Mouse (Mus musculus) liver, embryonic 11.5 days (tissue): Measurements from ENCODE around the gene Pla2g12b. TPM values are rescaled to one million over a fixed set of nuclear protein-coding genes. Genes with fewer than 3 reads are reported as not detected.
A peak's percentile ranks its signal among the peaks of the same experiment; 100 is the strongest.

Experiments used
- ATAC-seq: fragments of 200-750 bp; cut with Nextera tagmentation; replicated peaks from 2 replicates; pipeline ENCODE4 v1.8.0; 2017; ENCODE audit warnings: moderate number of reproducible peaks, mild to moderate bottlenecking, moderate TSS enrichment, moderate library complexity; ENCODE audit not compliant: low FRiP score
- DNase-seq: peaks from one replicate; pipeline ENCODE4 v3.0.0-alpha.2; 2017; ENCODE audit warnings: low spot score
- H3K27ac ChIP-seq: fragments of 300-500 bp; sonication (generic); 2 replicates; pipeline ENCODE4 v1.5.1; 2014; ENCODE audit warnings: mild to moderate bottlenecking, low read depth, low read length, control low read depth
- H3K27me3 ChIP-seq: fragments of 300-500 bp; sonication (generic); replicated peaks from 2 replicates; pipeline ENCODE4 v1.6.1; 2014; ENCODE audit warnings: low read length, mixed read lengths; ENCODE audit not compliant: control insufficient read depth, insufficient read depth
- H3K36me3 ChIP-seq: fragments of 300-500 bp; sonication (generic); 2 replicates; pipeline ENCODE4 v1.6.1; 2014; ENCODE audit warnings: mild to moderate bottlenecking, low read length, moderate library complexity, mixed read lengths; ENCODE audit not compliant: control insufficient read depth, insufficient read depth
- H3K4me1 ChIP-seq: fragments of 300-500 bp; sonication (generic); replicated peaks from 2 replicates; pipeline ENCODE4 v1.6.1; 2014; ENCODE audit warnings: low read length, mixed read lengths; ENCODE audit not compliant: control insufficient read depth, insufficient read depth
- H3K4me2 ChIP-seq: fragments of 300-500 bp; sonication (generic); 2 replicates; pipeline ENCODE4 v1.6.1; 2014; ENCODE audit warnings: mild to moderate bottlenecking, control low read depth, moderate library complexity
- H3K4me3 ChIP-seq: fragments of 300-500 bp; sonication (generic); 2 replicates; pipeline ENCODE4 v1.5.1; 2014; ENCODE audit warnings: low read depth, low read length, control low read depth
- H3K9ac ChIP-seq: fragments of 300-500 bp; sonication (generic); 2 replicates; pipeline ENCODE4 v1.6.1; 2014; ENCODE audit warnings: low read depth, low read length, control low read depth
- H3K9me3 ChIP-seq: fragments of 300-500 bp; sonication (generic); 2 replicates; pipeline ENCODE4 v1.6.1; 2016; ENCODE audit warnings: low read length, inconsistent platforms, mixed read lengths; ENCODE audit not compliant: control insufficient read depth
- WGBS: fragments of 180-500 bp; shearing (Covaris S2); extraction: QIAGEN DNeasy Blood & Tissue Kit; methylation state at CpG from one replicate; pipeline ENCODE4 v1.1.7; 2014; 5-methylcytosine and 5-hydroxymethylcytosine counted together
- polyA plus RNA-seq: library from polyadenylated mRNA; unstranded; fragments of >200 nt; fragmentation: Nextera tagmentation; extraction: Ambion mirVana; gene quantifications from 2 replicates; pipeline ENCODE4 v1.2.1, GENCODE M21; 2014

The Pla2g12b gene
- 45.7 and 46.7 TPM in 2 replicates for polyA plus RNA-seq

DNA sequence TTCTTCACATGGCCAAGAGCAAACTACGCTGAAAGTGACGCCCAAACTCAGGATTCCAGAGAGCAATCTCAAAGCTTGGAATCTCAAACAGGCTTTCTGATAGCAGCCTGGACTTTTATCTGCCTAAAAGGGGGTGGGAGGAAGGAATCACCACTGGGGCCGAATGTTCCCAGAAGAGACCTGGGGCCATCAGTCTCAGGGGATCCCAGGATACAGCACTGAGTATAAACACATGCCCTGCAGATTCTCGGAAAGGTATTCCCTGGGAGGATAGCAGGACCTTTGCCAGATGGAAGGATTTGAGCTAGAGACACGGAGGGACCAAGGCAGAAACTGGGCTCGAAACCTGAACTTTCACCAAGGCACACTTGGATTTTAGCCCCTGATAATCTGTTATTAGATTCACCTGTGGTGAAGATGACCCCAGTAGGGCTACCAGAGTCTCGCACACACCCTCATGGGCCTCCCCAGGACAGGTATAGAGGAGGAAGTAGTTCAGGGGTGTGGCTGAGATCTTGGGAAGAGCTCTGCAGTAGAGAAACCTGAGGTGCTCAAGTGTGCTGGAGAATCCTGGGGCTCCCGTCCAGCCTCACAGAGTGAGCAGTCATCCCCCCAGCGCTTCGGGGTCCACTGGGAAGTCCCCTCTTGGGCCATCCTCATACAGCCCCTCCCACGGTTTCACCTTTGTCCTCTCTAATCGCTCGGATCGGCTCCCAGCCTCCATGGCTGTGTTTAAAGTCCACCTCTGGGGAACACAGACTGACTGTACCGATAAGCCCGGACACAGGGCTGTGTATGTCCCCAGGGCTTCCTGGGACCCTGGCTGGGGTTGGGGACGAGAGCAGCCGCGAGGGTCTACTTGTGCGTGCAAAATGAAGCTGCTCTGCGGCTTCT lies at the start of gene Pla2g12b:
Pla2g12b (plus strand) TSS at position 762 of the 894 bp plus-strand sequence.
- no peaks in the 10 kb centered on the region; the same call in 1 of the 2 replicates for H3K4me1 ChIP-seq
- DNase-seq, result peak; percentile 43
- ATAC-seq, result peak; percentile 78
- peak within 1 kb of the TSS; percentile 45 for H3K4me2 ChIP-seq
- no peaks in the 10 kb centered on the region for H3K27me3 ChIP-seq
- peak within 1 kb of the TSS; percentile 32; the same call in 1 of the 2 replicates for H3K9ac ChIP-seq
- peak within 1 kb of the TSS; percentile 41; the same call in 1 of the 2 replicates for H3K27ac ChIP-seq
- no peaks in the 10 kb centered on the region for H3K36me3 ChIP-seq
- peak within 1 kb of the TSS; percentile 41 for H3K4me3 ChIP-seq
- no peaks in the 10 kb centered on the region for H3K9me3 ChIP-seq
- 51% methylated on average over 21 of the region's 21 CpGs for WGBS

DNA sequence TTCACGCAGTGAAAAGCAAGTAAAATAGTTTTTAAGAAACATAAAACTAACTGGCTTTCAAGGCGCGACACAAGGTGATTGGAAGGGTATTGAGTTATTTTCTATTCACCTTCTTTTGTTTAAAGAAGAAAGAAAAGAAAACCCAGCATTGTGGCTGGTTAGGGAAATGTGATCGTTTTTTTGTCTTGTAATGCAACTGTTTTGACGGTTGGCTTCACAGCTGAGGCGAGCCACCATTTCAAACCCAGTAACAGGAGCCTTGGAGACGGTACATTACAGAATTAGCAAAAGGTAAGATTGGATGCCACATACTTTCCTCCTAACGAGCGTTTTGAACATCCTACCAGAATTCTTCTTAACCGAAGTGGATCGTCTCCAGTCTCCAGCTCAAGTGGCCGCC lies 49.3 kb upstream of the Pla2g12b start:
- no peak overlapping the region for H3K4me3 ChIP-seq
- 94% methylated on average over 12 of the region's 12 CpGs for WGBS
- H3K27me3 ChIP-seq, result no peaks in the 10 kb centered on the region
- no peak for ATAC-seq
- DNase-seq, result no peak
- no peak overlapping the region for H3K9ac ChIP-seq
- no peak overlapping the region for H3K27ac ChIP-seq
- no peaks in the 10 kb centered on the region for H3K9me3 ChIP-seq
- no peaks in the 10 kb centered on the region; the same call in 1 of the 2 replicates for H3K4me1 ChIP-seq
- peaks cover 47% of the 10 kb centered on the region for H3K36me3 ChIP-seq
- no peak overlapping the region for H3K4me2 ChIP-seq

DNA sequence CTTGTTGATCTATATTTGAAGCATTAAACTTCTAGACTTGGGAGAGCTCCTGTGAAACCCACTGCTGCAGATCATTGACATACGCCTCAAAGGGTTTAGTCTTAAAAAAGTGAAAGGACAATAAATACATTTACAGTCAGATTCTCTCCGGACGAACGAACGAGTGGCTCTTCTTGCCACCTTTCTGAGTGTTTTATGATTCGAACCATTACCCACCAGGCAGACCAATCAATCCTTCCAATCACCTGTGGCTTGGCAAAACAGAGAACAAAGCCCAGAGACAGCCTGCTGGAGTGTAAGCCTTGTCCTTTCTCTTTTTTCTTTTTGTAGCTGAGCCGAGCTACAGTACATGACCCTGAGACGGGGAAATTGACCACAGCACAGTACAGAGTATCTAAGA lies 48.4 kb upstream of the Pla2g12b start:
- Histone ChIP-seq H3K27me3 (no peaks in the 10 kb centered on the region), H3K4me1 (no peaks in the 10 kb centered on the region; the same call in 1 of the 2 replicates), H3K9me3 (no peaks in the 10 kb centered on the region), H3K9ac (no peak overlapping the region), H3K4me3 (no peak overlapping the region), H3K27ac (no peak overlapping the region), H3K4me2 (no peak overlapping the region), H3K36me3 (peaks cover 44% of the 10 kb centered on the region)
- WGBS, result 93% methylated on average over 8 of the region's 8 CpGs
- no peak for DNase-seq
- no peak for ATAC-seq

DNA sequence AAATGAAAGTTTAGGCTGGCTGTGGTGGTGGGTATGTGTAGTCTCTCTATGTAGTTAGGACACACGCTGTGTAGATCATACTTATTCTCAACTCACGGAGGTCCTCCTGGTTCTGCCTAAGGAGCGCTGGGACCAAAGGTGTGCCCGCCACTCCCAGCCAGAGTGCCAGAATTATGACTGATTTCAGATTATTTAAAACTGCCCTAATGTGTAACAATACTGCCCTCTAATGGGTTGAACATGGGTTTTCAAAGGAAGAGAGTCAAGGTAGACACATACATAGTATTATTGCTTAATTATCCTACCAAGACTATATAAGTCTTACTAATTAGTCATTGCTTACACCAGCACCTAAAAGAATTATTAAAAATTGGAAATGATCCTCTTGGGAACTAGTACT lies 44.7 kb upstream of the Pla2g12b start:
- Histone ChIP-seq H3K27me3 (no peaks in the 10 kb centered on the region), H3K36me3 (peaks cover 38% of the 10 kb centered on the region), H3K27ac (no peak overlapping the region), H3K4me3 (no peak overlapping the region), H3K4me1 (no peaks in the 10 kb centered on the region; the same call in 1 of the 2 replicates), H3K4me2 (no peak overlapping the region), H3K9me3 (no peaks in the 10 kb centered on the region), H3K9ac (no peak overlapping the region)
- DNase-seq (no peak), ATAC-seq (no peak)
- WGBS, result 97% methylated on average over 4 of the region's 4 CpGs

DNA sequence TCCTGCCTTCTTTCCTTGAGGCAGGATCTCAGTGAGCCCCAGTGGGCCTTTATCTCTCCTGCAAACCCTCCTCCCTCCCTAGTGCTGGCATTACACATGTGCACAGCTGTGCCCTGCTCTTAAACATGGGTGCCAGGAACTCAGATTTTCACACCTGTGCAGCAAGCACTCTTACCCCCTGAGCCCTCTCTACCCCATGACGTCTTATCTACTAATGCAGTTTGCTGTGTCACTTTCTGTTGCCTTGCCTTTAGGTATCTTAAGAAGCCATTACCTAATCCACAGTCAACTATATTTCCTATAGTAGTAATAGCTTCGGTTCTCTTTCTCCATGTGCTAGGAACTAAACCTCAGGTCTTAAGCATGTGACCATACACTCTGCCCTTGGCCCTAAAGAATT lies 40.3 kb upstream of the Pla2g12b start:
- ATAC-seq, result no peak; the same call in 1 of the 2 replicates
- H3K36me3 ChIP-seq, result peaks cover 54% of the 10 kb centered on the region

DNA sequence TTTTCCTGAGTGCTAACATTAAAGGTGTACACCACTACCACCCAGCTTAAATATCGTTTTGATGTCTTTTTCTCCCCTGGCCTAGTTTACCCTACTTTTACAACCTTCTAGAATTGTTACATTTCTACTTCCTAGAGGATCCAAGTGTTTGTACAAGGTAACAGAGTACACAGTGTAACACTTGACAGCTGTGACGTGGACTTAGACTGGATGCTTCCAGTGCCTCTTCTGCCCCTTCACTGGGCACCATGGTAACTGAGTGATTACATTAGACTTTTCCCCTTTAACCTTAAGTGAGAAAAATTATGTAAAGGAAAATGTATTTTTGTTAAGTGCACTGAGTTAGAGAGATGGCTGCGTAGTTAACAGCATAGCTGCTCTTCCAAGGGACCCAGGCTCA lies 38.9 kb upstream of the Pla2g12b start:
- Histone ChIP-seq H3K27ac (no peak overlapping the region), H3K4me1 (no peaks in the 10 kb centered on the region; the same call in 1 of the 2 replicates), H3K27me3 (no peaks in the 10 kb centered on the region), H3K9me3 (no peaks in the 10 kb centered on the region), H3K36me3 (peaks cover 61% of the 10 kb centered on the region), H3K9ac (no peak overlapping the region), H3K4me2 (no peak overlapping the region), H3K4me3 (no peak overlapping the region)
- 84% methylated on average over 3 of the region's 3 CpGs for WGBS
- DNase-seq, result no peak
- ATAC-seq, result no peak

More for the DNA sequence above, 40.3 kb upstream of the Pla2g12b start:
- Histone ChIP-seq H3K4me2 (no peak overlapping the region), H3K4me3 (no peak overlapping the region), H3K27me3 (no peaks in the 10 kb centered on the region), H3K27ac (no peak overlapping the region), H3K9me3 (no peaks in the 10 kb centered on the region), H3K4me1 (no peaks in the 10 kb centered on the region; the same call in 1 of the 2 replicates), H3K9ac (no peak overlapping the region)
- no peak for DNase-seq
- WGBS, result 50% methylated on average over 2 of the region's 2 CpGs

DNA sequence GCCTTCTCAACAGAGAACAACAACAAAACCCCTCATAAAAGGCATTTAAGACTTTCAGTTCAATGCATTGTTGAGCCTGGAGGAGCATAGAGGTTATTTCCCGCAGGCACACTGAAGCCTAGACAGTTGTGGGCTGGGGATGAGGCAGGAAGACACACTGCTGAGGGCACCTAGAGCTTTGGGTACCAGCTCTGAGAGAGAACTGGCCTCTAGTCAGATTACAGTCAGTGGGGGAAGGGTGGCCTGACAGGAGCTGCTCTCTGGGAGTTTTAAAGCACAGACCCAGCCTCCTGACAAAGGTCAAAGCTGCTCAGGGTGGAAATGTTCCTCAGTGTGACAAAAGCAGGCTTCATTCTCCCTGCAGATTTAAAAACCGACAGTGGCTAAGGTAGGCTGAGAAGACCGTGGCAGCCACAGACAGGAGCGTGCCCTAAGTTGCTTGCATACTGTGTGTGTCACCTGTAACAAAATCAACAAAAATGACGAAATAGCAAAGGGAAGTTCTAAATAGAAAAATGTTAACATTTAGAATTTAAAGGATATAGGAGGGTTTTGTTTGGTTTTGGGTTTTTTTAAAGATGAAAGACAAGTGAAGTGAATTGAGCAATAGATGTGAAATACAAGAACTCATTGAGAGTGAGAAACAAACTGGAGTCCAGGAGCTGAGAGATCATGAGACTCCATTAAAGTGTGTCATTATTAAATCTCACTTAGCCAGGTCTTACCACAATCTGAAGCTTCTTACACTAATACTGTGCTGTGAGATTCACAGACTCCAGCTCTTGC lies 37.5 kb upstream of the Pla2g12b start:
- H3K9me3 ChIP-seq, result no peaks in the 10 kb centered on the region
- no peak overlapping the region for H3K9ac ChIP-seq
- no peaks in the 10 kb centered on the region for H3K27me3 ChIP-seq
- DNase-seq (no peak), ATAC-seq (peak; percentile 54; the same call in 1 of the 2 replicates)
- H3K4me2 ChIP-seq, result no peak overlapping the region
- 80% methylated on average over 5 of the region's 5 CpGs for WGBS
- peaks cover 63% of the 10 kb centered on the region for H3K36me3 ChIP-seq
- H3K27ac ChIP-seq, result no peak overlapping the region; the same call in 1 of the 2 replicates
- H3K4me1 ChIP-seq, result no peaks in the 10 kb centered on the region; the same call in 1 of the 2 replicates
- no peak overlapping the region for H3K4me3 ChIP-seq

DNA sequence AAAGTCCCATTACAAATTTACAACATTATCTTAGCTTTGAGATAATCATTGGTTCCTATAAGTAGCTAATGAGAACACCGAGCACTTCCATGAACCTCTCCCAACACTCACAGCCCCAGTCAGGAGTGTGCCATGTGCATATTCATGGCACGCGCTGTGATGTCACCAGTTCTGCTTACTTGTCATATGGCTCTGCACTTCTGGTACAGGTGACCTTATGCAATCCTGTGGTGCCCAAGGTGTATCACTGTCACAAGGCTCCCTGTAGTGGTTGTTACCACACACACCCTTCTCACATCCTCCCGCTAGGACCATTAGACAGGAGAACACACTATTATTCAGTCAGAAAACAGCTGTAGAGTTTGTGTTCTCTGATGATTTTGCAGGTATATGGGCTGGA lies 36.7 kb upstream of the Pla2g12b start:
- ATAC-seq (no peak; the same call in 1 of the 2 replicates), DNase-seq (no peak)
- Histone ChIP-seq H3K4me2 (no peak overlapping the region), H3K9ac (no peak overlapping the region), H3K36me3 (peaks cover 61% of the 10 kb centered on the region), H3K27ac (no peak overlapping the region), H3K4me1 (no peaks in the 10 kb centered on the region; the same call in 1 of the 2 replicates), H3K4me3 (no peak overlapping the region), H3K9me3 (no peaks in the 10 kb centered on the region), H3K27me3 (no peaks in the 10 kb centered on the region)
- WGBS, result 94% methylated on average over 4 of the region's 4 CpGs
